Mouse (Mus musculus): ENCODE data around the gene Timm29. TPM values are rescaled to one million over a fixed set of nuclear protein-coding genes. Genes with fewer than 3 reads are reported as not detected.
"Not testable (repeated sequence)": the region's sequence is repeated elsewhere in the genome, so short reads cannot be mapped to it uniquely, and the experiment has no call there.

The Timm29 gene
- polyA plus RNA-seq, 1 experiment: 32.5 TPM

GRCm38 (mm10) chr9:21578226-21578625 is 14.3 kb upstream of the Timm29 start:
- DNase-seq (ENCODE audit: low spot score): no peak

- no peak for DNase-seq (ENCODE audit: low spot score)
Observed at GRCm38 (mm10) chr9:21585401-21585800, 7.1 kb upstream of the Timm29 start.

- DNase-seq (ENCODE audit: low spot score): no peak
Observed at GRCm38 (mm10) chr9:21587678-21588349, 4.7 kb upstream of the Timm29 start.

GRCm38 (mm10) chr9:21588350-21588749 is 4.2 kb upstream of the Timm29 start:
- no peak for DNase-seq (ENCODE audit: low spot score)

GRCm38 (mm10) chr9:21589538-21589937 is 3.0 kb upstream of the Timm29 start:
- no peak for DNase-seq (ENCODE audit: low spot score)

GRCm38 (mm10) chr9:21591127-21591830 is 1.2 kb upstream of the Timm29 start:
- DNase-seq (ENCODE audit: low spot score): no peak

- DNase-seq (ENCODE audit: low spot score): no peak
Observed at GRCm38 (mm10) chr9:21591831-21592702, 455 bp upstream of the Timm29 start.

GRCm38 (mm10) chr9:21593122-21593721 is 700 bp downstream of the Timm29 start:
- DNase-seq (ENCODE audit: low spot score): peak; percentile 50

GRCm38 (mm10) chr9:21594350-21594749 is 1.8 kb downstream of the Timm29 start:
- not testable (repeated sequence) for DNase-seq (ENCODE audit: low spot score)

- no peak for DNase-seq (ENCODE audit: low spot score)
Observed at GRCm38 (mm10) chr9:21594838-21595237, 2.3 kb downstream of the Timm29 start.

GRCm38 (mm10) chr9:21598198-21598597 is 5.7 kb downstream of the Timm29 start:
- no peak for DNase-seq (ENCODE audit: low spot score)

- DNase-seq (ENCODE audit: low spot score): no peak
Observed at GRCm38 (mm10) chr9:21600186-21600585, 7.7 kb downstream of the Timm29 start.

GRCm38 (mm10) chr9:21601073-21601472 is 8.6 kb downstream of the Timm29 start:
- DNase-seq (ENCODE audit: low spot score): no peak

- DNase-seq (ENCODE audit: low spot score): no peak
Observed at GRCm38 (mm10) chr9:21601722-21602399, 9.3 kb downstream of the Timm29 start.

- no peak for DNase-seq (ENCODE audit: low spot score)
Observed at GRCm38 (mm10) chr9:21604119-21604518, 11.6 kb downstream of the Timm29 start.

- DNase-seq (ENCODE audit: low spot score): no peak
Observed at GRCm38 (mm10) chr9:21605865-21606264, 13.3 kb downstream of the Timm29 start.

- DNase-seq (ENCODE audit: low spot score): no peak
Observed at GRCm38 (mm10) chr9:21606648-21607047, 14.1 kb downstream of the Timm29 start.

- no peak for DNase-seq (ENCODE audit: low spot score)
Observed at GRCm38 (mm10) chr9:21609861-21610260, 17.3 kb downstream of the Timm29 start.

- no peak for DNase-seq (ENCODE audit: low spot score)
Observed at GRCm38 (mm10) chr9:21614864-21615616, 22.5 kb downstream of the Timm29 start.

- peak; percentile 98 for DNase-seq (ENCODE audit: low spot score)
Observed at GRCm38 (mm10) chr9:21615617-21616231, 23.2 kb downstream of the Timm29 start, which contains the start of gene Smarca4. Smarca4 (plus strand) TSS chr9:21616169.

Measured in urinary bladder, adult 2 months (tissue).